Mouse (Mus musculus): ENCODE measurements at regions not wholly inside any gene's neighbourhood (a gene's known extent, or its start where the extent isn't known, plus 50 kb on each side); places are given as distances from the start of the nearest gene placed in this dataset.

- ATAC-seq (replicated peaks; ENCODE audit: low read depth, poor library complexity, severe bottlenecking): no peak
These were observed 83.3 kb downstream of the Cmc2 start for GRCm38 (mm10) chr8:116837991-116838390.

- ATAC-seq (replicated peaks; ENCODE audit: low read depth, poor library complexity, severe bottlenecking): no peak
These were observed 89.1 kb downstream of the Cmc2 start for GRCm38 (mm10) chr8:116832181-116832580.

- ATAC-seq (replicated peaks; ENCODE audit: low read depth, poor library complexity, severe bottlenecking): no peak
These were observed 91.6 kb downstream of the Cmc2 start for GRCm38 (mm10) chr8:116829631-116830030.

- no peak for ATAC-seq (replicated peaks; ENCODE audit: low read depth, poor library complexity, severe bottlenecking)
These were observed 93.0 kb downstream of the Cmc2 start for GRCm38 (mm10) chr8:116828220-116828619.

- no peak for ATAC-seq (replicated peaks; ENCODE audit: low read depth, poor library complexity, severe bottlenecking)
These were observed 94.1 kb downstream of the Cmc2 start for GRCm38 (mm10) chr8:116827141-116827540.

GRCm38 (mm10) chr8:116814118-116814851 is 81.5 kb upstream of the Cdyl2 start:
- ATAC-seq (replicated peaks; ENCODE audit: low read depth, poor library complexity, severe bottlenecking): peak; percentile 69

GRCm38 (mm10) chr8:116801313-116801712 is 68.5 kb upstream of the Cdyl2 start:
- ATAC-seq (replicated peaks; ENCODE audit: low read depth, poor library complexity, severe bottlenecking): no peak

- no peak for ATAC-seq (replicated peaks; ENCODE audit: low read depth, poor library complexity, severe bottlenecking)
These were observed 67.8 kb upstream of the Cdyl2 start for GRCm38 (mm10) chr8:116800636-116801035.

- no peak for ATAC-seq (replicated peaks; ENCODE audit: low read depth, poor library complexity, severe bottlenecking)
These were observed 66.2 kb upstream of the Cdyl2 start for GRCm38 (mm10) chr8:116798981-116799380.

GRCm38 (mm10) chr8:116795713-116796112 is 62.9 kb upstream of the Cdyl2 start:
- ATAC-seq (replicated peaks; ENCODE audit: low read depth, poor library complexity, severe bottlenecking): peak; percentile 84

GRCm38 (mm10) chr8:116793107-116793506 is 60.3 kb upstream of the Cdyl2 start:
- no peak for ATAC-seq (replicated peaks; ENCODE audit: low read depth, poor library complexity, severe bottlenecking)

GRCm38 (mm10) chr8:116790294-116790693 is 57.5 kb upstream of the Cdyl2 start:
- ATAC-seq (replicated peaks; ENCODE audit: low read depth, poor library complexity, severe bottlenecking): no peak

Measured in common myeloid progenitor, adult 5-6 weeks (primary cell).